Mouse (Mus musculus) right cerebral cortex, adult 2 months (tissue): ENCODE data around the gene Nudc.
A peak's percentile ranks its signal among the peaks of the same experiment; 100 is the strongest.

ENCODE experiments used
- DNase-seq, 2 experiments: peaks; one replicate each; pipeline ENCODE4 v3.0.0; 2021 to 2022; ENCODE audit warnings: low spot score in 2 of 2

The Nudc gene

DNA sequence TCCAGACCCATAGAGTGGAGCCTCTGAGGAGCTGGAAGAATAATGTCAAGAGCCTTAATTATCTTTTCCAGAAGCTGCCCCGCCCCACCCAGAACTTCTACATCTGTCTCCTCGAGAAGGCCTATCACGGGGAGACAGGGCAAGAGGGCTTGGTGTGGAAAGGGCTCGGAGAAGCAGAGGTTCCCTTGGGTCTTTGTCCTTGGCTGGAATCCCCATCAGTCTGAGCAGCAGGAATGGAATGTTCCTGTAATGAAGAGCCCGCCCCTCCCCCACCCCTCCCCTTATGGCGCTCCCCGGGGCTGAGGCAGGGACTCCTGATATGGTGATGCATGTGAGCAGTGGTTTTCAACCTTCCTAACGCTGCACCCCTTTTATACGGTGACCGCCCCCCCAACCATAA is 54.0 kb downstream of the Nudc start:
- no peak for DNase-seq

DNA sequence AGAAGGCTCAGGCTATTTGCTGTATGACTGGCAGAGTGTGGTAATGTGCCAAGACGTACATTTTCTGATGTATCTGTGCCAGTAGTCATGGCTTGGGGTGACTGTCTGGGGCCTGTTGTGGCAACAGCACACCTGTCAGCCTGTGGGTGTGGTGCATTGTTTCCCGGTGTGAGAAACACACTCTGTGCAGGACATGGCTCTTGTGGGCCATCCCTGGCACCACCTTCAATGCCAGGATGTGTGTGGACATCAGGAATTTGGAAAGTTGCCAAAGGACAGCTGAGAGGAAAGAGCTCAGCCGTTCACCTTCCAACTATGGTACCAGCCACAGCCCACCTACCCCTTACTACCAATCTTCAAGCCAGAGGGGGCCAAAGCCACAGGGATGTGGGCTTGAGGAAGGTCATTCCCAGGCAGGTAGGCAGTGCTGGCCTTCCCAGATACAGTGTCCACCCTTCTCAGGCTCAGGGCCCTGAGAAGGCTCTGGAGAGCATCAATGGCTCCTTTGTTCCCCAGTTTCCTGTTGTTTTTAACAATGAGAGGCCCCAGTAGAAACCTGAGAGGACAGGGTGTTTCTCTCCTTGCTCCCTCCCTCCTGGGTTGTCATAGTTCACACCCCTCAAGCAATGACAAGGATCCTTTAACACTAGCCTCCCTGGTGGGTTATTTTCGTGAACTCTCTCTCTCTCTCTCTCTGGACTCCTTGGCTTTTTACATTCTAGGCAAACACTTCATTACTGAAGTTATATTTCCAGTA is 56.1 kb downstream of the Nudc start:
- no peak for DNase-seq

DNA sequence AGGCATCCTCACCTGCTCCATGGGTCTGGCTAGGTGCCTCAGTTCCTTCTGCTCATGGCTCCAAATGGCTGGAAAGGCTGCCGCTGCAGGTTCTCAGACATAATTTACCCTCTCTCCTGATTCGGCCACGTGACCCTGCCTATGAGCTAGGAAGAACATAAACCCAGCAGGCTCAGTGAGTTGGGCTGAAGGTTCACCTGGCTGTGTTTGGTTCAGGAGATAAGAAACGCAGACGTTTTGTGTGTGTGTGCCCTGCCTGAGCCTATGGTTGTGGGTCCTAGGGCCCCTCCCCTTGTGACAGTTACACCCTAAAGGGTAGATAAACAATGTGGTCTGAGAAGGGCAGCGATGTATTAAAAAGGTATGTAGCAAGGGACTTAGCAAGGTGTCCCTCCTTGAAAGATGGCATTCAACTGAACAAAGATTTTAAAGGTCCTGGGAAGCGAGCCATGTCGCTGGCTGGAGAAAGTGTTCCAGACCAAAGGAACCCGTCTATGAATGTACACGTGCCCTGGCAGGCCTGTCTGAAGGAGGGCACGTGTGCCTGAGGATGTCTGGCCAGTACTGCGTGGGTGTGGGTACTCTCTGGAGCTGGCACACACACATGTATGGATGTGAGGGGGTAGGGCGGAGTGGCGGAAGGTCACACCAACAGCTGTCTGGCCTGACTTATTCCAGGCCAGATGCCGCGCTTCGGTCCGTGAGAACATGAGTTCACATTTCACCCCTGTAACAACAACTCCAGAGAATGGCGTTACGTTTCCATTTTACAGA is 57.0 kb downstream of the Nudc start:
- no peak for DNase-seq

DNA sequence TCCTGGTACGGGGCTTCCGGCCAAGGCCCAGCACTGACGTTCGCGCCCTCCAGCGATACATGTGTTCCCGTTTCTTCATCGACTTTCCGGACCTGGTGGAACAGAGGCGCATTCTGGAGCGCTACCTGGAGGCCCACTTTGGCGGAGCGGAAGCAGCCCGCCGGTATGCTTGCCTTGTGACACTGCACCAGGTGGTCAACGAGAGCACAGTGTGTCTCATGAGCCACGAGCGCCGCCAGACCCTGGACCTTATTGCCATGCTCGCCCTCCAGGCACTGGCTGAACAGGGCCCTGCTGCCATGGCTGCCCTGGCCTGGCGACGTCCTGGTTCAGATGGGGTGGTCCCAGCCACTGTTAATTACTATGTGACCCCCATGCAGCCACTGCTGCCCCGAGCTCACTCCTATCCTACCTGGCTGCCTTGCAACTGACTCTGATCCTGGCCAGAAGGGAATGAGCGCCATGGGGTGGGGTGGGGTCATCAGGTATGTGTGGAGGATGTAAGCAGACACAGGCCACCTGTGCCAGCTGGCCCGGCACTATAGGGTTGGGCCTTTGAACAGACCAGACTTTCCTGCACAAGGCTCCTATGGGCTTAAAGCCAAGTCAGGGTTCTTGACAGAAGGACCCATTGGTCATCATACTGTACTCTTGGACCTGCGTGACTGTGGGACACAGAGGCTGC is 59.0 kb downstream of the Nudc start:
- no peak for DNase-seq

DNA sequence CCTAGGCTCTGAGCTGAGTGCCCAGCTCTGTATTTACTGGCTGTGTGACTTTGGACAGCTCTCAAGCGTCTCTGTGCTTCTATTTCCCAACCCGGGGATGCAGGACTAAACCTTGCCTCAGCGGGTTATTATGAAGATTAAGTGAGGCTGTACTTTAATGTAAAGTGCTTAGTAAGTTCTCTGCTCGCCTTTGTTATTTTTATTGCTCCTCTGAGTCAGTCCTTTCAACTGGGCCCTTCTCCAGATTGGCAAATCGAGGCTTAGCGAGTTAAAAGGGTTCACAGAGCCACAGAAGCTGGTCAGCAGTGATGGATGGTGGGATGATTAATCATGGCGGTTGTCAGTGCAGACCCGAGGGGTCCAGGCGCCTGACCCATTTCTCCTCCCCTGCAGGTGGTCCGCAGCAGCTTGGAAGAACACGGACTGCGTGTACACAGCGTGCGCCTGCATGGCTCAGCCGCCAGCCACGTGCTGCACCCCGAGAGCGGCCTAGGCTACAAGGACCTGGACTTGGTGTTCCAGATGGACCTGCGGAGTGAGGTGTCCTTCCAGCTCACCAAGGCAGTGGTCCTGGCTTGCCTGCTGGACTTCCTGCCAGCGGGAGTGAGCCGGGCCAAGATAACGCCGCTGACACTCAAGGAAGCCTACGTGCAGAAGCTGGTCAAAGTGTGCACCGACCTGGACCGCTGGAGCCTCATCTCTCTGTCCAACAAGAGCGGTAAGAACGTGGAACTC is 59.9 kb downstream of the Nudc start:
- DNase-seq: no peak

DNA sequence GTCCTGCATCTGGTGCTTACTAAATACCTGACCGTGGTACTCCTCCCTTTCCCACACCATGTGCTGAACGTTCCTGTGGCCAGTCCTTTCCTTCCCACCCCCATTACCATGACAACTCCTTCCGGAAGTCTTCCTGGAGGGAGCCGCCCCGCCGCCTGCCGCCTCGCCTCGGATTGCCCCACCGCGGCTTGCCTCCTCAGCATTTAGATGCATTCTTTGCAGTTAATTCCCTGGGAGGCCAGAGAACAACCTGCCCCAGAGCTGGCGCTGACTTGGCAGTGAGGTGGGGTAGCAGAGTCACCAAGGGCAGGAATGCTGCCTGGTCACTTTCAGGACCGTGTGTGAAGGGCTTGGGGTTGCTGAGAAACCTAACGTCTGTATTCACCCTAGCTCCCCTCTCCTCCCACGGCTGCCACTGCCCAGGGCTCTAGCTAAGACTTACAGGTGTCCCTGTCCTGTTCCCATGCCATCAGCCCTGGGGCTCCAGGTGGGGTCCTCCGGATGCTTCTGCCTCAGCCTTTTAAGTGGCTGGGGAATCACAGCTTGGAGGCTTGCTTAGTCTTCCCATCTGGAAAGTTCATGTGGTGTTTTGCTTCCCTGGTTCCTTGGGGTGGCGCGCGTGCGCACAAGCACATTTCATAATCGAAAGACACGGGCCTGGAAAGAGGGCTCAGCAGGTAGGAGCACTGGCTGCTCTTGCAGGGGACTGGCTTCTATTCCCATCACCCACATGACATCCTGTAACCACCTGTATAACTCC is 61.4 kb downstream of the Nudc start:
- DNase-seq: peak in 1 of 2 experiments; percentile 37
